Mouse (Mus musculus) cerebellum, postnatal 14 days (tissue): Measurements from ENCODE around the gene Enthd1.
A peak's percentile ranks its signal among the peaks of the same experiment; 100 is the strongest.

ENCODE experiments used
- DNase-seq, 2 experiments: peaks; one replicate each; pipeline ENCODE4 v3.0.0; 2021; ENCODE audit warnings: mixed read lengths in 2 of 2

The Enthd1 gene

GRCm38 (mm10) chr15:80572811-80573520, 8.0 kb upstream of the Enthd1 start:
- DNase-seq, result no peak

- no peak for DNase-seq
These were observed 7.3 kb upstream of the Enthd1 start, which contains the start of gene Grap2 for GRCm38 (mm10) chr15:80572291-80572690. Grap2 (plus strand) TSS chr15:80572594.

- no peak for DNase-seq
These were observed 6.7 kb upstream of the Enthd1 start for GRCm38 (mm10) chr15:80571611-80572010.

- DNase-seq, result no peak
These were observed 5.3 kb upstream of the Enthd1 start for GRCm38 (mm10) chr15:80570226-80570625.

GRCm38 (mm10) chr15:80569205-80569604, 4.2 kb upstream of the Enthd1 start:
- DNase-seq, result no peak

- DNase-seq, result no peak
These were observed 2.8 kb upstream of the Enthd1 start for GRCm38 (mm10) chr15:80567731-80568130.

- DNase-seq, result no peak
These were observed 2.2 kb upstream of the Enthd1 start for GRCm38 (mm10) chr15:80567139-80567538.

GRCm38 (mm10) chr15:80566696-80567095, 1.7 kb upstream of the Enthd1 start:
- DNase-seq, result no peak

GRCm38 (mm10) chr15:80563634-80564208, 1.2 kb downstream of the Enthd1 start:
- DNase-seq, result peak in 1 of 2 experiments; percentile 47

- DNase-seq, result no peak
These were observed 2.5 kb downstream of the Enthd1 start for GRCm38 (mm10) chr15:80562446-80562845.

- DNase-seq, result peak; percentile 78 to 85
These were observed 4.0 kb downstream of the Enthd1 start for GRCm38 (mm10) chr15:80560646-80561580.

- no peak for DNase-seq
These were observed 5.0 kb downstream of the Enthd1 start for GRCm38 (mm10) chr15:80559978-80560377.

GRCm38 (mm10) chr15:80559534-80559933, 5.4 kb downstream of the Enthd1 start:
- no peak for DNase-seq

- peak in 1 of 2 experiments; percentile 27 for DNase-seq
These were observed 7.2 kb downstream of the Enthd1 start for GRCm38 (mm10) chr15:80557745-80558144.

- no peak for DNase-seq
These were observed 8.9 kb downstream of the Enthd1 start for GRCm38 (mm10) chr15:80556021-80556420.

GRCm38 (mm10) chr15:80554860-80555822, 9.8 kb downstream of the Enthd1 start:
- no peak for DNase-seq

GRCm38 (mm10) chr15:80545430-80545829, 19.5 kb downstream of the Enthd1 start:
- DNase-seq, result no peak

GRCm38 (mm10) chr15:80544115-80544514, 20.8 kb downstream of the Enthd1 start:
- no peak for DNase-seq

- DNase-seq, result no peak
These were observed 26.1 kb downstream of the Enthd1 start for GRCm38 (mm10) chr15:80538671-80539340.

GRCm38 (mm10) chr15:80538075-80538474, 26.9 kb downstream of the Enthd1 start:
- no peak for DNase-seq

GRCm38 (mm10) chr15:80536051-80536450, 28.9 kb downstream of the Enthd1 start:
- no peak for DNase-seq

- DNase-seq, result no peak
These were observed 31.7 kb downstream of the Enthd1 start for GRCm38 (mm10) chr15:80533274-80533673.
